Mouse (Mus musculus): ENCODE data around the gene Lctl.
"Not testable (repeated sequence)": the region's sequence is repeated elsewhere in the genome, so short reads cannot be mapped to it uniquely, and the experiment has no call there.

The Lctl gene

GRCm38 (mm10) chr9:64120584-64121277, 3.8 kb downstream of the Lctl start:
- no peak for DNase-seq

GRCm38 (mm10) chr9:64122601-64123000, 5.7 kb downstream of the Lctl start:
- no peak for DNase-seq

DNA sequence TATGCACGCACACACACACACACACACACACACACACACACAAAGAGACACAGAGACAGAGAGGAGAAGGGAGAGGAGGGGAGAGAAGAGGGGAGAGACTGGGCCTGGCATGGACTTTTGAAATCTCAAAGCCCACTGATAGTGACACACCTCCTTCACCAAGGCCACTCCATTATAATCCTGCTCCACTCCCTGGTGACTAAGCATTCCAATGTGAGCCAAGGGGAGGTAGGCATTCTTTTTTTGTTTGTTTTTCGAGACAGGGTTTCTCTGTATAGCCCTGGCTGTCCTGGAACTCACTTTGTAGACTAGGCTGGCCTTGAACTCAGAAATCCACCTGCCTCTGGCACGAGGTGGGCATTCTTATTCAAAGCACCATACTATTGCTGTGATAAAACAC, 7.9 kb downstream of the Lctl start:
- not testable (repeated sequence) for DNase-seq

DNA sequence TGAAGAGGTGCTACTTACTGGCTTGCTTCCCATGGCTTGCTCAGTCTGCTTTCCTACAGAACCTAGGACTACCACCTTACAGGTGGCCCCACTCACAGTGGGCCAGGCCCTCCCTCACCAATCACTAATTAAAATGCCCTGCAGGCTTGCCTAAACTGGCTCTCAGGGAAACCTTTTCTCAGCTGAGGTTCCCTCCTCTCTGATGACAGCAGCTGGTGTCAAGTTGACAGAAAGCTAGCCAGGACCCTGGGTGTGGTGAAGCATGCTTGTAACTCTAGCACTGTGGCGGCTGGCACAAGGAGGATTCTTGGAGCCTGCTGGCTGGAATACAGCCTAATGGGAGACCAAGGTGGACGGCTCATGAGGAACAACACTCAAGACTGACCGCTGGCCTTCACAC, 8.4 kb downstream of the Lctl start:
- DNase-seq: no peak

GRCm38 (mm10) chr9:64126121-64126520, 9.2 kb downstream of the Lctl start:
- DNase-seq: no peak

DNA sequence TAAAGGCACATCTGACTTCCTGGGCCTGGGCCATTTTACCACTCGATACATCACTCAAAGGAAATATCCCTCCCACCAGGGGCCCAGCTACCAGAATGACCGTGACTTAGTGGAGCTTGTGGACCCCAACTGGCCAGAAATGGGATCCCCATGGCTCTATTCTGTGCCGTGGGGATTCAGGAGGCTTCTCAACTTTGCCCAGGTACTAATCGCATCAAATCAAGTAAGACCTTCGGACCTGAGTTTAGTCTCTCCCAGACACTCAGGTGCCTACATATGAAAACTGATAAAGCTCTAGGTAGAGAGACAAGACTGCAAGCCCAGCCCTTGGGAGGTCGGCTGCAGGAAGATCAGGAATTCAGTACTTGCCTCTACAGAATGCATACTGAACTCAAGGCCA, 14.7 kb downstream of the Lctl start:
- no peak for DNase-seq

GRCm38 (mm10) chr9:64138896-64139295, 21.9 kb downstream of the Lctl start:
- DNase-seq: peak; percentile 37 to 55

DNA sequence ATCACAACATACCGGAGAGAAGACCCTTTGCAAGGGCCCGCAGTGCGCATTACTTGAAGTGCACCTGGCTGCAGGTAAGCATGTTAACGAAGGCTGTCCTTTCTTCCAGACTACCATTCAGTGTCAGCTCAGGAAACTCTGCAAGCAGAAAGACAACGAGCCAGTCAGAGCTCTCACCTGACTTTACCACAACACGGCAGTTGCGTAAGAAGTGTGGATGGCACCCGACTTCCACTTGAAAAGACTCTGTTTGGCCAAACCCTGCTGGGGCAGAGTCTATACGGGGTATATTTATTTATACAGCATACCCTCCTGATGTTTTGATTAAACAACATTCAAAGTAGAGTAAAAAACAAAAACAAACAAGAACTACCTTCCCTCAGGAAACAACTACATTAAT, 22.9 kb downstream of the Lctl start:
- DNase-seq: no peak

GRCm38 (mm10) chr9:64156641-64157040, 39.7 kb downstream of the Lctl start:
- no peak for DNase-seq

GRCm38 (mm10) chr9:64160471-64160870, 43.5 kb downstream of the Lctl start:
- no peak for DNase-seq

DNA sequence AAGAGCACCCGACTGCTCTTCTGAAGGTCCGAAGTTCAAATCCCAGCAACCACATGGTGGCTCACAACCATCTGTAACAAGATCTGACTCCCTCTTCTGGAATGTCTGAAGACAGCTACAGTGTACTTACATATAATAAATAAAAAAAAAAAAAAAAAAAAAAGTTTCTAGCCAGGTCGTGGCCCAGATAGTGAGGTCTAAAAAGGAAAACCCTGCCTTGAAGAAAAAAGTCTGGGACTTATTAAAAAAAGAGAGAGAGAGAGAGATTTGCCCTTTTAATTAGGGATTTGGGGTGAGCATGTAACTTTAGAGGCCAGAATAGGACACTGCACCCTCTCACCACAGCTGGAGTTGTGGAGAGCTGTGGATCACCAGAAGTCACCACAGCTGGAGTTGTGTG, 53.0 kb downstream of the Lctl start:
- DNase-seq: not testable (repeated sequence)

GRCm38 (mm10) chr9:64172145-64172815, 55.3 kb downstream of the Lctl start:
- DNase-seq: no peak

- peak; percentile 78 to 86 for DNase-seq
These were observed 56.1 kb downstream of the Lctl start, which contains the start of the genes Zwilch and Rpl4 for GRCm38 (mm10) chr9:64172816-64173665. Gene Zwilch (minus strand): TSS chr9:64173104. Gene Rpl4 (plus strand): TSS chr9:64173375.

DNA sequence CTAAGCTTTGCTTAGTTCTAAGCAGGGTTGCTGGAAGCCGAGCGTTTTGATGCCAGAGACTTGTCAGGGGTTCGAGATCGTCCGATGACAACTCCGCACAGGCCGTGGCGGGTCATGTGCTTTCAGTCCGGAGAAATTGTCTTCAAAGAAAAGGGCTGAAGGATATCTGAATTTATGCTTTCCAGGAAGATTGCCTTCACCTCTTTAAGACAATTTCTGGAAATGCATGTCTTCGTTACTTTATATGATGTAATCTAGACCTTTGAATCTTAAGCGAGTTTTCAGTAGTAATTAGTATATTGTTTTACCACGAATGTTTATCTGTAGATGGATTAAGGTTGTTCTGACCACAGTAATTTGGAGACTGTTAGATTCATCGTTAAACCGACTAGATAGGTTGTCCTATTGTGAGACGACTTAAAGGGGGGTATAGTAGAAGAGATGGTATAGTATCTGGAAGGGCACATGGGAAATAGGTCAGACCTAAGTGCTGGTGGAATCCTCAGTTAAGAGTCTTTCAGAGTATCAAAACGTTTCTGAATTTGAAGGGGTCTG, 56.8 kb downstream of the Lctl start:
- DNase-seq: no peak

DNA sequence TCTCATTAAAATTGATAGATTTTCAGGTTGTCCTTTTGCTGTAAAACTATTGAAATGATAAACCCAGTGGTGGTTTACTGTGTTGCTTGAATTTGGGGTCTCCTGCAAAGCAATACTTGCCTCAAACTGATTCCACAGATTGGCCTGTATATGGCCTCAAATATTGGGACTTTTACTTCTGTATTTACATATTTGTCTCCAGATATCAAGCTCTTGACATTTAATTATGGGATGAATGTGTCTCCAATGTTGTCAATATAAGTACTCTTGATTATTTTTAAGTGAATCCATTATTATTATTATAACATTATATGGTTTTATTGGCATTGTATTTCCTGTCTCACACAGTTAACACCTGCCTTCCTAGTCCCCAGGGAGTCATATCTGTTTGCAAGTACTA, 57.4 kb downstream of the Lctl start:
- DNase-seq: no peak

GRCm38 (mm10) chr9:64174766-64175165, 57.8 kb downstream of the Lctl start:
- DNase-seq: no peak

DNA sequence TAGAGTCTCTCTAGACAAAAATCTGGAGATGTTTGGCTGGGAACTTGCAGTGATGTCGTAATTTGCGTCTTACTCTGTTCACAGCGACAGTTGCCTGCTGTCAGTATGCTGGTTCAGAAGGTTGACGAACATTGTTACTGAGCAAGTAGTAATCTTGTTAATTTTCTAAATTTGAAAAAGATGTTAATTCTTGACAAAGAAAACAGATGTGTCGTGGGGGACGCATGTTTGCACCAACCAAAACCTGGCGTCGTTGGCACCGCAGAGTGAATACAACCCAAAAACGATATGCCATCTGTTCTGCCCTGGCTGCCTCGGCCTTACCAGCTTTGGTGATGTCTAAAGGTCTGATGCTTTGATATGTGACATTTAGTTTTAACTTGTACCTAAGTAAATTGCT, 58.4 kb downstream of the Lctl start:
- DNase-seq: no peak

DNA sequence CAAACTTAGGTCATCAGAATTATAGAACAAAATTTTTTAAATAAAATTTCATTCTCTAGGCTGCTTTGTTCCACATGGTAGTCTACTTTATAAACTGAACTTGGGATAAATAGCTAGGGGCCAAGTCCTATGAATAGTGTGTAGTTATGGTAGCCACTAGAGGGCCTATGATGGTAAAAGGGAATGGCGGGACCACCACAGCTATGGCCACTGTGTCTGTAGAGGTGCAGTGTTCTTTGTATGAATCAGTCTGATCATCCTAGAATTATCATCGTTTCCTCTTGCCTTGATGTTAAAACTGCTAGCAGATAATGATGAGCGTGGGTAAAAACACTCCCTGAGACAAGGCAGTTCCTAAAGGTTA, 61.6 kb downstream of the Lctl start:
- DNase-seq: peak in 1 of 2 experiments; percentile 13

DNA sequence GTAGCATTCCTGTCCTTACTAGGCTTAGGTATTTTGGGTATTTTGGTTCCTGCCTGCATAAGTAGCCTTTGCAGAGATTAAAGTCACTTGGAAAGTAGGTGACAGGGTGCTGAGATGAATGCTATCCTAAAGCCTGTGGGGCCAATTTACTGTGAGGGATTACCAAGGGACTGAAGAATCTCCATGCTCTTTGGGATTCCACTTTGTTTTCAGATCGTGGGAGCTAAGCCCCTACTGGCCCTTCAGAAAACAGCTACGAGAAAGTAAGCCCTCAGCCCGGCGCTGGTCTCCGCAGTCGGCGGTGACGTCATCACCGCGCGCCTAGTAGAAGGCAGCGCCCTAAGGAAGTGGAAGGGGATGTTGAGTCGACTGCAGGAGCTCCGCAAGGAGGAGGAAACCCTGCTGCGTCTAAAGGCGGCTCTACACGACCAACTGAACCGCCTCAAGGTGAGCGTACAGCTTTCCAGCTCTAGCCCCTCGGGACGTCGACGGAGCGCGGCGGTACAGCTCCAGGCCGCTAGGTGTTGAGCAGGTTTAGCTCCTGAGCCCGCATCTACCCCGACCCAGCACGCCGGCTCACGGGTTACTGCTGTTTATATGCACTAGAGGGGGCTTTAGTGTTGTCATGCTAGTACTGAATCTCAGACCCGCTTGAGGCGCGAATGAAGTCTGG, 62.2 kb downstream of the Lctl start, which contains the start of gene Snapc5:
Snapc5 (plus strand) TSS at position 301 of the 673 bp plus-strand sequence.
- peak; percentile 85 to 86 for DNase-seq

- not testable (repeated sequence) for DNase-seq
These were observed 66.3 kb downstream of the Lctl start for GRCm38 (mm10) chr9:64183295-64183694.

DNA sequence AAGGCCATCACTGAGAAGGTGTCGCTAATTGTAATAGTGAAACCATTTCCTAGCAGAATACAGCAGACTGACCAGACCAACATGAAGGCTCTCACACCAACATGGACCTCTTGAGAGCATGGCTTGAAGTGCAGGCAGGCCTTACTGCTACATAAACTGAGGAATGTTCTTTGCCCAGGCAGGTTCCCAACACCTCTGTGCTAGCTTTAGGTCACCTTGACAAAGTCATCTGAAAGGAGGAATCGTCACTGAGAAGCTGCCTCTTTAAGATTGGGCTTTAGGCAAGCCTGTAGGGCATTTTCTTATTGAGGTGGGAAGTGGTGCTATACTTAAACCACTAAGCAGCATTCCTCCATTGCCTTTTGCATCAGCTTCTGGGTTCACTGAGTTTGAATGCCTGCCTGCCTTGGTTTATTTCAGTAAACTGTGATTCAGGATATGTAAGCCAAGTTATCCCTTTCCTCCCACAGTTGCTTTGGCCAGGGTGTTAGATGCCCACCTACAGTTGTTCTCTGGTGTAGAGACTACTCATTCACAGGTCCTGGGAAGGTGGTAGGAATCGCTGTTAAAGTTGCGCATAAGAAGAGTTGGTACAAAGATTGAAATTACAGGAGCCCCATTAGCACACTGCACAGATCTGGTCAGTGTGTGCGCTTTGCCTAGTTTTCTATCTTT, 67.4 kb downstream of the Lctl start:
- no peak for DNase-seq
